Mouse (Mus musculus): Measurements from ENCODE around the gene Myo15b. TPM values are rescaled to one million over a fixed set of nuclear protein-coding genes. Genes with fewer than 3 reads are reported as not detected.

The Myo15b gene
- polyA plus RNA-seq, 1 experiment from 2014 or later: 0.45 TPM

Other genes with a start within 250 kb of the Myo15b start
- 27.3 and 32.3 TPM in 2 replicates for gene Mif4gd, start 245.4 kb upstream of the Myo15b start, polyA plus RNA-seq (2015; fragmentation: Nextera tagmentation; extraction: Ambion mirVana)
- gene Slc25a19, start 230.1 kb upstream of the Myo15b start, polyA plus RNA-seq (2015; fragmentation: Nextera tagmentation; extraction: Ambion mirVana): 10.4 and 10.9 TPM in 2 replicates
- gene Grb2, start 149.8 kb upstream of the Myo15b start, polyA plus RNA-seq (2015; fragmentation: Nextera tagmentation; extraction: Ambion mirVana): 53.4 and 55.8 TPM in 2 replicates
- 9.9 and 10.1 TPM in 2 replicates for gene Tmem94, start 93.0 kb upstream of the Myo15b start, polyA plus RNA-seq (2015; fragmentation: Nextera tagmentation; extraction: Ambion mirVana)
- gene Caskin2, start 44.8 kb upstream of the Myo15b start, polyA plus RNA-seq (2015; fragmentation: Nextera tagmentation; extraction: Ambion mirVana): 5.7 and 6.7 TPM in 2 replicates
- 13.7 and 18.7 TPM in 2 replicates for gene Tsen54, start 43.7 kb upstream of the Myo15b start, polyA plus RNA-seq (2015; fragmentation: Nextera tagmentation; extraction: Ambion mirVana)
- 11.9 and 16.2 TPM in 2 replicates for gene Llgl2, start 34.4 kb upstream of the Myo15b start, polyA plus RNA-seq (2015; fragmentation: Nextera tagmentation; extraction: Ambion mirVana)
- gene Smim5, start 41.6 kb downstream of the Myo15b start, polyA plus RNA-seq (2015; fragmentation: Nextera tagmentation; extraction: Ambion mirVana): 37.8 and 40.0 TPM in 2 replicates
- 2.7 and 3.3 TPM in 2 replicates for gene Smim6, start 53.6 kb downstream of the Myo15b start, polyA plus RNA-seq (2015; fragmentation: Nextera tagmentation; extraction: Ambion mirVana)
- gene Sap30bp, start 74.9 kb downstream of the Myo15b start, polyA plus RNA-seq (2015; fragmentation: Nextera tagmentation; extraction: Ambion mirVana): 13.0 and 15.0 TPM in 2 replicates
- gene Recql5, start 75.1 kb downstream of the Myo15b start, polyA plus RNA-seq (2015; fragmentation: Nextera tagmentation; extraction: Ambion mirVana): 8.1 and 10.9 TPM in 2 replicates
- 0.18 and 0.31 TPM in 2 replicates for gene Itgb4, start 116.3 kb downstream of the Myo15b start, polyA plus RNA-seq (2015; fragmentation: Nextera tagmentation; extraction: Ambion mirVana)
- gene Galk1, start 154.3 kb downstream of the Myo15b start, polyA plus RNA-seq (2015; fragmentation: Nextera tagmentation; extraction: Ambion mirVana): 168 and 190 TPM in 2 replicates
- 540 and 595 TPM in 2 replicates for gene H3f3b, start 169.6 kb downstream of the Myo15b start, polyA plus RNA-seq (2015; fragmentation: Nextera tagmentation; extraction: Ambion mirVana)
- 10.1 and 11.6 TPM in 2 replicates for gene Unk, start 171.9 kb downstream of the Myo15b start, polyA plus RNA-seq (2015; fragmentation: Nextera tagmentation; extraction: Ambion mirVana)
- 21.4 and 23.3 TPM in 2 replicates for gene Unc13d, start 219.6 kb downstream of the Myo15b start, polyA plus RNA-seq (2015; fragmentation: Nextera tagmentation; extraction: Ambion mirVana)
- gene Wbp2, start 228.6 kb downstream of the Myo15b start, polyA plus RNA-seq (2015; fragmentation: Nextera tagmentation; extraction: Ambion mirVana): 83.9 and 93.0 TPM in 2 replicates